Comparison of ENCODE assay signal across 8 mouse cellular contexts in the genomic region with DNA sequence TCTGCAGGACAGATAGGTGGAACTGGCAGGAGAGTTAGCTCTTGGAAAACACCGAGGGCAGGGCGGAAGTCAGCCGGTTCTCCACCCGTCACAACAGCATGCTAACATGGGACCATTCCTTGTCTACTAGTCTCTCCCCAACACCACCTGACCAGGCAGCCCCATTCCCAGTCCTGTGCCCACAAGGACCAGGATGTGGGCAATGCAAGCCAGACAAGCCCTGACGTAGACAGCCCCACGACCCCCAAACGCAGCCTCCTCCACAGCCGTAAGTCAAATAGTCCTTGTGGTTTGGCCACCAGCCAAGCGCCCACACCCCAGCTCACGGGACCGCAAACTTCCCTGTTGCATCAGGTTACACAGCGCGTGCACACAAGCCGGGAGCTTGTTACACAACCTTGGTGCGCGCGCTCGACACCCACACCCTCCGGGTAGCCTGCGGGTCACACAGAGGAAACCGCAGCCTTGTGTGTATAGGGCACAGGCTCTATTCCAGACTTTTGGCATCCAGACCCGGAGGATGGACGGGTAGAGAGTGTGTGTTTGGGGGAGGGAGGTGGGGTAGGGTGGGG. TPM values are rescaled to one million over a fixed set of nuclear protein-coding genes. Genes with fewer than 3 reads are reported as not detected.
DNase-seq lines count a peak whose midpoint lies in the region; ATAC-seq and TF ChIP-seq lines count a peak whose summit lies in the region.

No protein-coding gene starts in this region.

- DNase-seq in right cerebral cortex, adult 2 months (ENCODE audit: low spot score in 2 of 2) = peak; percentile 6 to 15
- DNase-seq in right cerebral cortex, postnatal 4 days = no peak
- peak; percentile 17 for DNase-seq in c-Kit-positive CD71-positive TER-119-positive erythroid progenitor cells, embryonic 14.5 days (ENCODE audit: low spot score)
- peak; percentile 98 for DNase-seq in heart, adult 11 months
- peak; percentile 65 for DNase-seq in liver, adult 2 months (ENCODE audit: extremely low read depth, low read depth, low spot score)
- DNase-seq in urinary bladder, postnatal 25 days (ENCODE audit: low spot score) = peak; percentile 84

- H3K9ac ChIP-seq in intestine, postnatal 0 days (ENCODE audit: low read depth, low read length) = no peak overlapping the region; the same call in 1 of the 2 replicates
- H3K9ac ChIP-seq in liver, adult 2 months (ENCODE audit: low read depth, low read length) = peak overlapping the region; percentile 33
- no peak overlapping the region for H3K9ac ChIP-seq in neural tube, embryonic 15.5 days (replicated peaks)

- no peaks in the 10 kb centered on the region for H3K36me3 ChIP-seq in intestine, postnatal 0 days (ENCODE audit: control insufficient read depth, insufficient read depth)
- no peaks in the 10 kb centered on the region for H3K36me3 ChIP-seq in liver, adult 2 months (ENCODE audit: control insufficient read depth, insufficient read depth, low read length)
- no peaks in the 10 kb centered on the region for H3K36me3 ChIP-seq in neural tube, embryonic 15.5 days

- no peaks in the 10 kb centered on the region for H3K79me2 ChIP-seq in liver, adult 2 months (ENCODE audit: control insufficient read depth, insufficient read depth, low read length)

- no peak for TF ChIP-seq CTCF in intestine, postnatal 0 days (IDR thresholded peaks at IDR 0.05; ENCODE audit: low read depth)
- TF ChIP-seq CTCF in liver, adult 2 months (IDR thresholded peaks at IDR 0.05; ENCODE audit: low read depth, low read length) = no peak

- 0 out of 2 replicates have a peak, but pooled peaks cover 11% of the 10 kb centered on the region for H3K4me1 ChIP-seq in intestine, postnatal 0 days (replicated peaks; ENCODE audit: control insufficient read depth, insufficient read depth, low read length)
- peaks cover 6% of the 10 kb centered on the region for H3K4me1 ChIP-seq in liver, adult 2 months (ENCODE audit: control insufficient read depth, insufficient read depth, low read length)
- peaks cover 3% of the 10 kb centered on the region; the same call in 1 of the 2 replicates for H3K4me1 ChIP-seq in neural tube, embryonic 15.5 days

- peak; percentile 84 for ATAC-seq in intestine, postnatal 0 days
- no peak for ATAC-seq in neural tube, embryonic 15.5 days (ENCODE audit: low FRiP score)

- TF ChIP-seq POLR2A in liver, adult 2 months (IDR thresholded peaks at IDR 0.05; ENCODE audit: extremely low read depth, insufficient read depth, low read length) = no peak

- WGBS in intestine, postnatal 0 days = 5% methylated on average over 23 of the region's 23 CpGs
- 13% methylated on average over 23 of the region's 23 CpGs for WGBS in liver, adult 2 months
- 62% methylated on average over 23 of the region's 23 CpGs for WGBS in neural tube, embryonic 15.5 days

- H3K27ac ChIP-seq in intestine, postnatal 0 days (ENCODE audit: low read depth, low read length) = no peak overlapping the region
- no peak overlapping the region for H3K27ac ChIP-seq in liver, adult 2 months (replicated peaks; ENCODE audit: insufficient read depth, low read depth, low read length)
- no peak overlapping the region for H3K27ac ChIP-seq in neural tube, embryonic 15.5 days (replicated peaks)

- H3K4me2 ChIP-seq in intestine, postnatal 0 days (replicated peaks; ENCODE audit: low read depth) = peak overlapping the region; percentile 65
- peak overlapping the region; percentile 29 for H3K4me2 ChIP-seq in neural tube, embryonic 15.5 days

- no peaks in the 10 kb centered on the region for H3K27me3 ChIP-seq in intestine, postnatal 0 days (replicated peaks; ENCODE audit: control insufficient read depth, insufficient read depth, low read length)
- H3K27me3 ChIP-seq in liver, adult 2 months (ENCODE audit: control insufficient read depth, insufficient read depth, low read length) = no peaks in the 10 kb centered on the region
- H3K27me3 ChIP-seq in neural tube, embryonic 15.5 days (replicated peaks) = no peaks in the 10 kb centered on the region

- peak overlapping the region; percentile 2; the same call in 1 of the 2 replicates for H3K4me3 ChIP-seq in intestine, postnatal 0 days (ENCODE audit: low read depth, low read length)
- H3K4me3 ChIP-seq in liver, adult 2 months (ENCODE audit: insufficient read depth, low read depth, low read length) = peak overlapping the region; percentile 17; the same call in 1 of the 2 replicates
- no peak overlapping the region for H3K4me3 ChIP-seq in neural tube, embryonic 15.5 days (replicated peaks)

- no peaks in the 10 kb centered on the region for H3K9me3 ChIP-seq in intestine, postnatal 0 days (ENCODE audit: control insufficient read depth)
- no peaks in the 10 kb centered on the region for H3K9me3 ChIP-seq in neural tube, embryonic 15.5 days (replicated peaks)

RNA-seq across cellular contexts. Expression of a gene that starts 37.0 kb away (rescaled TPM):
- 121 TPM in 2 replicates for polyA plus RNA-seq in intestine, postnatal 0 days (2015; fragmentation: Nextera tagmentation; extraction: Ambion mirVana)
- total RNA-seq in liver, adult 2 months (2014; rRNA removed) = 33.3 and 38.3 TPM in 2 replicates
- polyA plus RNA-seq in liver, adult 2 months (2012; rRNA removed) = 44.6 and 54.8 TPM in 2 replicates
- polyA plus RNA-seq in neural tube, embryonic 15.5 days (2015; fragmentation: Nextera tagmentation; extraction: Ambion mirVana) = 150 and 154 TPM in 2 replicates

RNA-seq across cellular contexts. Expression of a gene that starts 41.6 kb away (rescaled TPM):
- polyA plus RNA-seq in intestine, postnatal 0 days (2015; fragmentation: Nextera tagmentation; extraction: Ambion mirVana) = 5.9 and 8.2 TPM in 2 replicates
- total RNA-seq in liver, adult 2 months (2014; rRNA removed) = 120 TPM in 2 replicates
- 188 and 288 TPM in 2 replicates for polyA plus RNA-seq in liver, adult 2 months (2012; rRNA removed)
- 4.1 and 4.8 TPM in 2 replicates for polyA plus RNA-seq in neural tube, embryonic 15.5 days (2015; fragmentation: Nextera tagmentation; extraction: Ambion mirVana)

Comparison
In these comparisons a context has a peak if more than half of its experiments do, and no peak if none do; other contexts are left out.
1. RNA of a gene that starts 41.6 kb away (polyA plus RNA-seq): 188 to 288 TPM in liver, adult 2 months; 5.9 to 8.2 TPM in intestine, postnatal 0 days and 4.1 to 4.8 TPM in neural tube, embryonic 15.5 days; every median in the first group is over 10 times any median in the second.